Mouse (Mus musculus) T-helper 2 cell (primary cell): ENCODE results near the gene Irak2.

Experiments used
- in situ Hi-C: fragments of 300-600 bp; cut with MboI, MseI; formaldehyde crosslinking; loops from one replicate; pipeline ENCODE4 v1.15.1; 2025; ENCODE audit warnings: high pct_unique_total_duplicates

Gene Irak2

GRCm38 (mm10) chr6:113638302-113639040 is at the start of gene Irak2:
Gene Irak2 (plus strand): TSS chr6:113638467.
- in situ Hi-C loops, result loop anchor here (5.0 kb wide), 1 partner anchor 44 kb away; no protein-coding TSS in a partner anchor

- in situ Hi-C loops, result no loop called here
These were observed 45.6 kb upstream of the Irak2 start for GRCm38 (mm10) chr6:113592637-113593036.

GRCm38 (mm10) chr6:113597945-113598344 is 40.3 kb upstream of the Irak2 start:
- in situ Hi-C loops, result no loop called here

GRCm38 (mm10) chr6:113599833-113600232 is 38.4 kb upstream of the Irak2 start:
- in situ Hi-C loops, result loop anchor here (25.0 kb wide), 1 partner anchor 1312 kb away; no protein-coding TSS in a partner anchor

- in situ Hi-C loops, result loop anchor here (25.0 kb wide), 1 partner anchor 1312 kb away; no protein-coding TSS in a partner anchor
These were observed 37.6 kb upstream of the Irak2 start, which contains the start of gene Fancd2os for GRCm38 (mm10) chr6:113600543-113601139. Gene Fancd2os (minus strand): TSS chr6:113600715.

GRCm38 (mm10) chr6:113602821-113603220 is 35.4 kb upstream of the Irak2 start:
- in situ Hi-C loops, result loop anchor here (25.0 kb wide), 1 partner anchor 1309 kb away; no protein-coding TSS in a partner anchor

- in situ Hi-C loops, result loop anchor here (25.0 kb wide), 1 partner anchor 1308 kb away; no protein-coding TSS in a partner anchor
These were observed 34.3 kb upstream of the Irak2 start for GRCm38 (mm10) chr6:113603993-113604392.

- in situ Hi-C loops, result loop anchor here (25.0 kb wide), 1 partner anchor 1308 kb away; no protein-coding TSS in a partner anchor
These were observed 33.6 kb upstream of the Irak2 start, which contains the start of gene Brk1 for GRCm38 (mm10) chr6:113604432-113605223. Gene Brk1 (plus strand): TSS chr6:113604772.

- in situ Hi-C loops, result loop anchor here (25.0 kb wide), 1 partner anchor 1307 kb away; no protein-coding TSS in a partner anchor
These were observed 33.1 kb upstream of the Irak2 start for GRCm38 (mm10) chr6:113605224-113605545.

- in situ Hi-C loops, result loop anchor here (25.0 kb wide), 1 partner anchor 1303 kb away; no protein-coding TSS in a partner anchor
These were observed 29.4 kb upstream of the Irak2 start for GRCm38 (mm10) chr6:113608871-113609270.

GRCm38 (mm10) chr6:113609293-113609692 is 29.0 kb upstream of the Irak2 start:
- in situ Hi-C loops, result loop anchor here (25.0 kb wide), 1 partner anchor 1303 kb away; no protein-coding TSS in a partner anchor

GRCm38 (mm10) chr6:113612258-113612969 is 25.9 kb upstream of the Irak2 start:
- in situ Hi-C loops, result loop anchor here (25.0 kb wide), 1 partner anchor 1300 kb away; no protein-coding TSS in a partner anchor

GRCm38 (mm10) chr6:113614152-113614551 is 24.1 kb upstream of the Irak2 start:
- in situ Hi-C loops, result loop anchor here (25.0 kb wide), 1 partner anchor 1298 kb away; no protein-coding TSS in a partner anchor

GRCm38 (mm10) chr6:113614997-113615396 is 23.3 kb upstream of the Irak2 start:
- in situ Hi-C loops, result loop anchor here (25.0 kb wide), 1 partner anchor 1297 kb away; no protein-coding TSS in a partner anchor

- in situ Hi-C loops, result loop anchor here (25.0 kb wide), 1 partner anchor 1297 kb away; no protein-coding TSS in a partner anchor
These were observed 22.8 kb upstream of the Irak2 start for GRCm38 (mm10) chr6:113615489-113615888.

- in situ Hi-C loops, result loop anchor here (25.0 kb wide), 1 partner anchor 1289 kb away; no protein-coding TSS in a partner anchor
These were observed 14.9 kb upstream of the Irak2 start for GRCm38 (mm10) chr6:113623386-113623785.

GRCm38 (mm10) chr6:113623941-113624751 is 14.1 kb upstream of the Irak2 start, which contains the start of gene Vhl:
Gene Vhl (plus strand): TSS chr6:113623959.
- in situ Hi-C loops, result loop anchor here (25.0 kb wide), 1 partner anchor 1288 kb away; no protein-coding TSS in a partner anchor

- in situ Hi-C loops, result loop anchor here (25.0 kb wide), 1 partner anchor 1287 kb away; no protein-coding TSS in a partner anchor
These were observed 13.1 kb upstream of the Irak2 start for GRCm38 (mm10) chr6:113624989-113625770.

GRCm38 (mm10) chr6:113630322-113630721 is 7.9 kb upstream of the Irak2 start:
- in situ Hi-C loops, result no loop called here
